Mouse (Mus musculus) neutrophil, adult 59 days (primary cell): ENCODE data around the gene Dnajb4. TPM values are rescaled to one million over a fixed set of nuclear protein-coding genes. Genes with fewer than 3 reads are reported as not detected.

Experiments used
- total RNA-seq, 2 experiments: library from RNA; stranded (reverse); gene quantifications; 1 replicate in 1 of 2; 2 replicates in 1 of 2; pipeline ENCODE4 v1.2.4; 2023

The Dnajb4 gene
- 10 to 100 TPM; 12.0 to 13.5 TPM for total RNA-seq

DNA sequence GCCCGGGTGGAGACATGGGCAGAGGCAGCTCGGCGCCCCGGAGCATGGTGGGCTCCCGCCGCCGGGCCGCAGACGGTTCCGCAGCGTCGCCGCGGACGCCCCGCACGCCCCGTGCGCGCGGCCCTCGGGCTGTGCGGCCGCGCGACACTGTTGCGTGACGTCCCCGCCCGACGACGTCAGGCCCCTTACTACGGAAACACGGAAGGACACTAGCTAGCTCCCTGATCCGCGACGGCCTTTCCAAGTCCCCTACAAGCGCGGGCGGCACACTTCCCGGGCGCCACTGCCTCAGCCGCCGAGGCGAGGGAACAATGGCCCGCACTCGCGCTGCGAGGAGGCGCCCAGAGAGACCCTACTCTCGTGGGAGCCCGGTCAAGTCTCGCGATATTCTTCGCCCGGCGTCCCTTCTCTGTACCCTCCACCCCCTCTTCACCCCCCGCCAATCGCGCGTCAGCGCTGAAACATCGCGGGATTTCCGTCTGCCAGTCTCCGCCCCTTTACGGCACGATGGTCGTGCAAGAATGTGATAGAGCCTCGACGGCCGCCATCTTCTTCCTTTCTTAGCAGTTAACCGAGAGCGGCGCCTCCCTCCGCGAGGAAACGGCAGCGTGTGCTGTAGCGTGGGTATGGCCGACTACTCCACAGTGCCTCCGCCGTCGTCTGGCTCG is at the start of gene Dnajb4, which contains the start of gene Fubp1:
Gene Dnajb4 (minus strand): TSS at position 336 of the 668 bp plus-strand sequence.
Gene Fubp1 (plus strand): TSS at position 456 of the 668 bp plus-strand sequence.

DNA sequence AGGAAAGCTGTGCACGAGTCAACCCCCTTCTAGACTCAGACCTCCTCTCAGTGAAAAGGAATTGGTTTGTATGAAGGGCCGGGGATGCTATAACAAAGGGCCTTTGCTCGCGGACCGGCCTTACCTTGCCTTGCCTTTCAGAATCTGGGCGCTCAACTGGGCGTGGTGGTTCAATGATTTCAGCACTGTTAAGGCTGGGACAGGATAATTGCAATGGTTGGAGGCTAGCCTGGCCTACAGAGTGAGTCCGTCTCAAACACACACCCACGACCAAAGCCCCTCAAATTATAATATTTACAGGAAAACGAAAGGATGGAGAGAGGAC is 44.0 kb downstream of the Dnajb4 start, which contains the start of gene Gipc2:
Gene Gipc2 (minus strand): TSS at position 132 of the 325 bp plus-strand sequence.

Other genes starting within 250 kb of the Dnajb4 start
- gene Gipc2, start 44.1 kb downstream of the Dnajb4 start, total RNA-seq: not detected
- gene Fubp1, start 120 bp upstream of the Dnajb4 start, total RNA-seq: 10 to 100 TPM; 84.7 to 92.3 TPM
- not detected for gene Nexn, start 56.0 kb upstream of the Dnajb4 start, total RNA-seq
- gene Miga1, start 130.1 kb upstream of the Dnajb4 start, total RNA-seq: 1 to 10 TPM; 4.3 to 4.4 TPM
- gene Usp33, start 136.2 kb upstream of the Dnajb4 start, total RNA-seq: 10 to 100 TPM; 49.0 to 58.3 TPM
- 10 to 100 TPM; 23.7 to 24.6 TPM for gene Zzz3, start 185.2 kb upstream of the Dnajb4 start, total RNA-seq